Mouse (Mus musculus) ovary, adult 2 months (tissue): Measurements from ENCODE around the gene 1810037I17Rik. TPM values are rescaled to one million over a fixed set of nuclear protein-coding genes. Genes with fewer than 3 reads are reported as not detected.

Source experiments
- polyA plus RNA-seq: library from polyadenylated mRNA; depleted of rRNA; stranded (reverse); fragments of >200 nt; gene quantifications from 2 replicates; pipeline ENCODE4 v1.2.3, GENCODE M21; 2012; rRNA removed

1810037I17Rik gene
- polyA plus RNA-seq: 17.8 and 31.5 TPM in 2 replicates

DNA sequence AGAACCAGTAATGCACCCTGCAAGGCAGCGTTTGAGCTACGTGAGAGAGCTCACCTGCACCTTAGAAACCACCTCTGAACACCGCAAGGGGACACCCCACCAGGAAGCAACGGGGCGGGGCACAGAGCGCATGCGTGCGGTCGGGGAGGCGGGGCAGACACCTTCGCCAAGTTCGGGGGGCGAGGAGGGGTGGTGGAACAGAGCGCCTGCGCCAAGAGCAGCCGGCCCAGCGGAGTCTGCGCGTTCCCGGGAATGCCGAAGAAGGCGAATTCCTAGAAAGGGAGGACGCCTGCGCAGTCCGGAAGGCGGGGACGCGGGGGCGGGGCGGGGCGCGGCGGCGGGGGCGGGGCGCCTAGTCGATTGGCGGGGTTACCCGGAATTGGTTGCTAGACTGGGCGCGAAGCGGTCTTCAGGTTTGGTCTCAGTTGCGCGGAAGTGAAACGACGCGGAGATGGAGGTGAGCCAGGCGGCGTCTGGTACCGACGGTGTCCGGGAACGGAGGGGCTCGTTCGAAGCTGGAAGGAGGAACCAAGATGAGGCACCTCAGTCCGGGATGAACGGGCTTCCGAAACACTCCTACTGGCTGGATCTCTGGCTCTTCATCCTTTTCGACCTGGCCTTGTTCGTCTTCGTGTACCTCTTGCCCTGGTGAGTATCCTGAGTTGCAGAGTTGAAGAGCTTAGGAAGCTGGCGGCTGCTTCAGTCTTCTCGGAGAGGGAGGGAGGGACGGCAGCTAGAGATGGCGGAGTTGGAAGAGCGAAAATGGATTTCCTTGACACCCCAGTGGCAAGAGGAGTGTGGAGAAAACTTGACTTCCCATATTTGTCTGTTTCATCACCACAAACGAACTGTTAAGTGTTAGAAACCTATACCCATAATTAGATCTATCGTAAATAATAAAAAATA, at the start of gene 1810037I17Rik:
Gene 1810037I17Rik, plus strand, starts transcription at position 195 of the 906 bp plus-strand sequence.

DNA sequence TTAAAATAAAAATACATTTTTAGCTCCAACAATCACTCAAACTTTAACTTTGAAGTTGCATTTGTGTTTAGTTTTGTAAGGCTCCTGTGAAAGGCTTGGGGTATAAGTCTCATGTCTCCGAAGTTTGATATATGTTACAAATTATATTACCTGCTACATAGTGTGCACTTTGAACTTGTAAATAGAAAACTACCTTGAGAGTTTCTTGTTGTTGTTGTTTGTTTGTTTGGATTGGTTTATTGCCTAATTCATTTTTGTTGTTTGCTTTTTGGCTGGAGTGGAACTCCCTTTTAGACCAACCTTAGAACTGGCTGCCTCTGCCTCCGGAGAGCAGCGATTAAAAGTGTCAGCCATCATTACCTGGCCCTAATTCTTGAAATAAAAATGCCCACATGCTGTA, 29.2 kb upstream of the 1810037I17Rik start, which contains the start of gene Fabp2:
Gene Fabp2, plus strand, starts transcription at position 301 of the 400 bp plus-strand sequence.

DNA sequence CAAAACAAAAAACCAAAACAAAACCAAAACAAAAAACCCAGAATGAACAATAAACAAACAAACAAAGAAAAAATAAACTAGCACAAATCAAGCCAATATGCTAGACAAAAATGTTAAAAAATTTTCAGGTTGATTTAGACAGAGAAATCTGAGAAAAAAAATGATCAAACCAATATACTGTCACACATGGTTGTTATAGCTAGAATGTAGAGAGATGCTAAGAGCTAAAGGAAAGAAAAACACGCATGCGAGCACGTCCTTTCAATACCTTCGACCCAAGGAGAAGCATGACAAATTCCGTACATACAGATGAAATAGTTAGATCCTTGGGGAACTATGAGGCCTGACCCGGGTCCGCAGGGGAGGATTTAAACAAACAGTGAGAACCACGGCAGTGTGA, 4.7 kb upstream of the 1810037I17Rik start, which contains the start of gene Gm10959:
Gene Gm10959, minus strand, starts transcription at position 101 of the 400 bp plus-strand sequence.

Other genes with a start within 250 kb of the 1810037I17Rik start
- gene Pde5a, start 195.3 kb upstream of the 1810037I17Rik start, polyA plus RNA-seq: 7.4 and 8.7 TPM in 2 replicates
- gene Fabp2, start 29.1 kb upstream of the 1810037I17Rik start, polyA plus RNA-seq: not detected in 2 replicates
- gene Gm10959, start 4.8 kb upstream of the 1810037I17Rik start, polyA plus RNA-seq: not detected in 2 replicates
- 4.1 and 4.8 TPM in 2 replicates for gene Usp53, start 60.3 kb downstream of the 1810037I17Rik start, polyA plus RNA-seq
- not detected in 2 replicates for gene Myoz2, start 110.8 kb downstream of the 1810037I17Rik start, polyA plus RNA-seq